Mouse (Mus musculus): ENCODE measurements around the gene Ly75. TPM values are rescaled to one million over a fixed set of nuclear protein-coding genes. Genes with fewer than 3 reads are reported as not detected.
A peak's percentile ranks its signal among the peaks of the same experiment; 100 is the strongest.

The Ly75 gene
- 10 to 100 TPM; 13.9 to 15.7 TPM for polyA plus RNA-seq (2017; shearing (Covaris generic))

DNA sequence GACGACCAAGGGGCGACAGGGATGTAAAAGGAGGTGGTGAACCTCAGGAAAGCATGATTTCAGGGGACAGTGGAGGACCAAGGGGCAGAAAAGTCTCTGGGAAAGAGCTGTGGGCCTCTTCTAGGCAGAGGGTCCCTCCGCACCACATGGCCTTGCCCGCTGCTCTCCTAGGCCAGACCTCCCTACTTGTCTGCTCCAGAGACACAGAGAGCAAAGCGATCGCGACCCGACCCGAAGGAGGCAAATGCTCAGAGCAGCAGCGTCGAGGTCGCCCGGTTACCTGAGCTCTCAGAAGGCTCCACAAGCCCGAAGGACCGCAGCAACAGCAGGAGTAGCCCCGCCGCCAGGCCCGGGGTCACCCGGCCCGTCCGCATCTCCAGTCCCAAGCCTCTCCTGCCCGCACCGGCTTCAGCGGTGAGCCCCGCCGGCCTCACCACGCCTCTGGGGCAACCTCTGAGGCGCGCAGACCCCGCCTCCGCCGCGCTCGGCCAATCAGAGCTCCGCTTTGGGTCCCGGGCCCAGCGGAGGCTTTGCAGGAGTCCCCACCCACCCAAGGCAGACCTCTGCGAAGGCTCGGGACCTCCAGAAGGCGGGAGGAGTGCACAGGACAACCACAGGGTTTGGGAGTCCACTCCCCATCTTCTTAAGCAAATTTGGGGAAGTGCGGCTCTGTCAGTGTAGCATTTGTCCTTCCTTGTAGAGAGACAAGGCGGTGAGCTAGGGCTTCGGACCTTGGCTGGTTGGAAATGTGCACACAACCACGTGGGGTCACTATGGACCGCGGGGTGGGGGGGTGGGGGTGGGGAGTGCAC is at the start of gene Ly75:
TSS of gene Ly75 (minus strand) at position 446 of the 812 bp plus-strand sequence.
- peak; percentile 82 for ATAC-seq

DNA sequence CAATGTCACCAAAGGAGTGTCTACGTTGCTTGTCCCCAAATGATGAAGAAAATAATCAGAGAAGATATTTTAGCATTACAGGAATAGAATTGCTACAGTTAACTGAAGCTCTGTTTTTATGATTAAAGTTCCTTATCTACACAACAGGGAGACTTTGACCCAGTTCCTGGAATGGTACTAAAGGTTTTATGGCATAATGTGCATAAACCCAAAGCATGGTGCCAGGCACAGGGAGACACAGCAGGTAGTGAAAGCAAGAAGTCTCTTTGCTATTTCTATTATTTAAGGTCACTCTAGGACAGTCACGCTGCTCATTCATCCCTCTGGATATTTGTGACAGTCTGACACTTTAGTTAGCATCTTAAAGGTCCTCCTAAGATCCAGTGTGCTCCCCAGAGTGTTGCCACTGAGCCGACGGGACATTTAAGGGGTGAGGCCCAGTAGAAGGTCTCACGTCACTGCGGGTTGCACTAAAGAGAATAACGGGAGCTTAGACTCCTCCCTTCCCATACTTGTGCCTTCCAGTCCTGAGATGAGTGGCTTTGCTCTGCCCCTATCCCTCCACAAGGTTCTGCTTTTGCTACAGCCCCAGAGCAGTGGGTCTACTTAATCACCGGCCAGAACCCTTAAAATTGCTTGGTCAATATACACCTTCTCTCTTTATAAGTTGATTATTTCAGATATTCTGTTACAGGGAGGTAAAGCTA is 47.4 kb upstream of the Ly75 start:
- ATAC-seq = no peak

DNA sequence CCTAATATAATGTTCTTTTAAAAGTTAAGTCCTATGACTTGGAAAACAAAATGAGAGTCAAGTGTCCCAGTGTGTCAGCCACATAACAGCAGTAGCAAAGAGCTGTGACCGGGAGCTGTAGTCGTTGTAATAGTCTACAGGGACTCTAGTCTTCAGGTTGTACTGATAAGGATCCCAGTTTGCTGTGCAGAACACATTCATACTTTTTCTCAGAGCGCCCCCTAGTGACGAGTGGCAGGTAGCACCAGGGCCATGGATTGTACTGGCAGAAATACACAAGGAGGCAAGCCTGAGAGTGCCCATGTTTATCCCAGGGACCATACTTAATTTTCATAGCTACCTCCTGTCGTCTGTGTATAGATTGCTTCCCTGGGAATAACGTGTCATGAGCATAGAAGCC is 35.0 kb upstream of the Ly75 start:
- peak; percentile 80 for ATAC-seq

DNA sequence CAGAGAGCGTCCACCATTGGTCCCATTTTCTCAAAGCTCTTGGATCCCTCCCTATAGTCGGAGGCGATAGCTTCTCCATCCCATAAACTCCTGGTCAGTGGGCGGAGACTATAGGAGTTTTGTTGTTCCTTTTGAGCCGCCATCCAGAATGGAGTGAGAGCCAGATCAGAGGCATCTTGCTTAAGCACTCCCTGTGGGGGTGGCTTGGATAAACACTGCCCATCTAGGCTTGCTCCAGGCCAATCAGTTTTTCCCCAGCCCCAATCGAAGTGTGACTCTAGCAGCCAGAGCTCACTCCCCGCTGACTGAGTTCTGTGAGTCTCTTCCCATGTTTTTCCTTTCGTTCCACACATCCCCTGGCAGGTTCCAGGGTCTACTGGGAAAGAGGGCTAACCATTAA is 31.2 kb upstream of the Ly75 start:
- no peak for ATAC-seq

DNA sequence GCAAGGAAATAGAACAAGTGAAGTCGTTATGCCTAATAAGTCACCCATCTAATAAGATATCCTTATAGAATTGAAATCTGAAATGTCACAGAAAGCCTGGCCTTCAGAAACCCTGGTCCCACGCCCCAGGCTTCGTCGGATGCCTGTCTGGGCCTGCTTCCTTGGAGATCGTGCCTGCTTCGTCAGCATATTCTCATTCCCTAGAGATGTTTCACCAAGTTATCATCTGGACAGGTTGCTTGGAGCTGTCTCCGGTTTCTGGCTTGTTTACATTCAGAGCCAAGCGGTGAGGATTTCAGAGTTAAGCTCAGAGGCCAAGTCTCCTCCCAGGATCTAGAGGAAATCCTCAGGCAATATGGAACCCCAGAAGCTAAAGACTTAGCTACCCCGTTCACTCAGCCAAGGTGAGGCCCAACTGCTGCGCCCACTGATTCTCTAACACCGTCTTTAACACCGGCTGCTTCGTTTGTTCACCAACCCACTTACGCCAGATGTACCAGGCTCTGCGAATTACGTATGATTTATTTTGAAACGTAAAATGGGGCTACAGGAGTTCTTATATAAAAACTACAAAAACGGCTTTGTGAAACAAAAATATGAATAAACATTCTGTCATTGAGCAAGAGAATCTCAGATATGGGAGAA is 30.0 kb upstream of the Ly75 start:
- no peak for ATAC-seq

DNA sequence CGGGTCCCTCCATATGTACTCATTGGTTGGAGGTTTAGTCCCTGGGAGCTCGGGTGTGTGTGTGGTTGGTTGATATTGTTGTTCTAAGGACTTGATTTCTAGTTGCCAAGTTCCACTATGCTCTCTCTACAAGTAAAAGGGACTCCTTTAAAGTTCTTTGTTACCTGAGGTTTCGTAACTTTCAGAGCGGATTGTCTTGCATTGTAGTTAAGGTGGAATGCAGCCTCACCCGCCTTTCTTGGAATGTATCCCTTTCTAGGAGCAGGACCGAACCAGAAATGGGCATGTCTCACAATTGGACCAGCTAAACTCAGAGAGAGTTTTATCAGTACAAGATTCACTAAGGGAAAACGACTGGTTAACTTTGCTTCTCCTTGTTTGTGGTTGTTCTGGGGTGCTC is 28.1 kb upstream of the Ly75 start:
- ATAC-seq = no peak

DNA sequence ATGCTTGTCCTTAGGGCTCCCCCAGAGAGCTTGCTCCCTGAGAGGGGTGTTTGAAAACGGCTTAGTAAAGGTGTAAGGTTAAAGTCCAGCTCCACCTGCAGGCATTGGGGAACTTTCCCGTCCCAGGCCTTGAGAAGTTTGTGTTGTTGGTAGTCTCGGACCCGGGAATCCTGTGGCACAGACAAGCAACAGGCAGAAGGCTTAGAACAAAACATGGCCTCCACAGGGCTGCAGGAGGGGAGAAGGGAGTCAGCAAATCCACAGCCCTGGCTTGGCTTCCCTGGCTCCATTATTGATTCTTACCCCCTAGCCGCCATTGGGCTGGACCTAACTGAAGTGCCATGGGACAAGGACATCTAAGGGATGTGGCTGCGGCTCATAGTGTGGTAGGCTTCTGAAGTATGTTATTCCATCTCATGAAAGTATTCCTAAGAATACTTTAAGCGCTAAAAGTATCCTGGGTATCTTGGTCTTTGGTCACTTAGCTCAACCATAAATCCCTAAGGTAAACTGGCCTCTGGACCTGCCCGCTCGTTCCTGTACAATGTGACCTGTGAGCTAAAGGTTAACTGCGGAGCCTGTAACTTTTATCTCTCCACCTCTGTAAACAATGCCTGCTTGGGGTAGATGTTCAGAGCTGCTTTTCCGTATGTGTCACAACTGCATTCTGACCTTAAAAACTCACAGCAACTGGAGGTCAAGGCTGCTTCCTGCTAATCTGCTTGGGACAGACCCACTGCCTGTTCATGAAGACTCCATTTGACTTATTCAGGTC is 27.1 kb upstream of the Ly75 start:
- no peak for ATAC-seq

DNA sequence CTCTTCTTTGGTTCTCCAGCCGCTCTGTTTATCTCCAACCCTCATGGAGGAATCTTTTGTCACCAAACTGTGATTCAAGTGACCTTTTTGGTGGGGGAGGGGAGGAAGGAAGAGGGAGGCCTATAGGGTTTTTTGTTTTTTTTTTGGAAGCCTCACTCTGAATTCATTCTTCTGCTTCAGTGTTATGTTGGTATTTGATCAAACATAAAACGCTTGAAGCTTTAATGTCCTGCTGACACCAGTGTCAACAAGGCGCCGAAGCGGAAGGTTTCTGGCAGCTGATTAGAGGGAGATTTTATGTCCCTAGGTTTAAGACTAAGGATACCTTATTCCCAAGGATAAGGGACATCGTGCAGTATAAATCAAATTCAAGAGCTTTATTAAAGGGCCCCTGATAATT is 26.1 kb upstream of the Ly75 start:
- no peak for ATAC-seq

DNA sequence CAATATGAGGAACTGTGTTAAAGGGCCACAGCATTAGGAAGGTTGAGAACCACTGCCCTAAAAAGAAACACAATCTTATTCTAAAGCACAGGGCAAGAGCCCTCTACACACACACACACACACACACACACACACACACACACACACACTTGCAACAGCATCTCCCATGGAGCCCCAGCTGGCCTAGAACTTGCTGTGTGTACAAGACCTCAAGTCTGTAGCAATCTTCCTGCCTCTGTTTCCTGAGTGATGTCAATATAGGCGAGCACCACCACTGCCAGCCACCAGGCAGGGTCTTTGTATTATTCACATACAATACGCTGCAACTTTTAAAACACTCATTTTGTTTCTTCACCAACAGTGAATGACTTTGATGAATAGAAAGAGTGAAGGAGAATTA is 24.3 kb upstream of the Ly75 start:
- ATAC-seq = no peak

DNA sequence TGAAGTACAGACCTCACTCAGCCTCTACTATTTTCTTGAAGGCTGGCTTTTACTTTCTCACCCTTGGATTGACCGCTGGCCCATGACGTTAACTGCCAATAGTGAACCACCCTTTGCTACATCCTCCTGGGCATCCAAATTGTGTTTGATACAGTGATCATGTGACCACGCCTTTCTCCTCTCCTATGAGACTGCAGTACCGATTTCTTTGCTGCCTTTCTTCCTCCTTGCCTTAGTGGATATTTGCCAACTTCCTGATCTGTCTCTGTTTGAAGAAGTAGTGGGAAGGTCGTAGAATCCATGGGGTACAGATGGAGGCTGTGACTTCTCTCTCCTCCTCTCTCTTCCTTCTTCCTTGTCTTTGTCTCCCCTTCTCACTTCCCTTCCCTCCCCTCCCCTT is 22.3 kb upstream of the Ly75 start:
- ATAC-seq = no peak

DNA sequence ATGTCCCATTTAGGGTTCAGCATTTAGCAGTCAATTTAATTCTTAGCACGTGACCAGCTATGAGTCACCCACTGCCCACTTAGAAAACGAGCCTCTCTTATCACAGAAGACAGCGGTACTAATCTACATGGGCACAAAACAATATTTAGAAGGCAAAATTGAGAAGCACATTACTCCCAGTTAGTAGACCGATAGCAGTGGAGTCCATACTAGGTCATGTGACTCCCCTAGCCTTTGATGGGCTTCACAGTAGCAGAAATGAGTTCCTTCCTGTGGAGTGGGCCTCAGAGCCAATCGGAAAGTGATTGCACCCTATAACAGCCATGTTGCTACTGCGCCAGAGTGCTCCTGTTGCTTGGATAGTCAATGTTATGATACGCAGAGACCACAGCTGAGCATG is 21.7 kb upstream of the Ly75 start:
- no peak for ATAC-seq

DNA sequence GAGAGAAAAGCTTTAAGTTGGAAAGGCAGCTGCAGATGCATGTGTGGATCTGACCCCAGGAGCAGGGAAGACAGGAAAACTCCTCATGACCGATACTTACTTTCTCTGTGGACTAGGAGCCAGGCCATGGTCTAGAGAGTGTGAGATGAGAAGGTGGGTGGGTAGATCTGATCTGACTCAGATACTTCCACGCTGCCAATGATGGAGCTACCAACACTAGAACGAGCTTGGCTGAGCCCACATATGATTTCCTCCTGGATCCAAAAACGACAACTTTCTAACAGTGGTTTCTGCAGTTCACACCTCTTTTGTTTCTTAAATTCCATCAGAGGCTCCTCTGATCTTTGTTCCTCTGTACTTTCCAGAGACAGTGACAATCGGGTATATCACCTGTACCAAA is 18.6 kb upstream of the Ly75 start:
- ATAC-seq = no peak

DNA sequence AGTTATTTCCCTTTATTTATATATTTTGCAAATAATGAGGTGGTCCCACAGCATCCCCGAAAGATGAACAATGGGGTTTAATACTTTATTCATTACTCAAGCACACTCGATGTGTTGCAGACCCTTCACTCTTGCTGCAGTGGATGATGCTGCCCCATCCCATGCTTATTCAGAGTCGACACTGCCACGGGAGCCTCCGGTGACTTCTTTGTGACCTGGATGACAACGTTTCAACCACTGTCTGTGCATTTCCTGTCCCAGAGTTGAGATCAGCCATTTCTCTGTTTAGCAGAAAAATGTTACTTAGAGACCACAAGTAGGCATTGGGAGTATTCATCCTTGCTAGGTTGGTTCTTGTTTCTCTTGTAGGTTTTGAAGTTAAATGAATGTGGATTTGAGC is 10.7 kb upstream of the Ly75 start:
- ATAC-seq = no peak

DNA sequence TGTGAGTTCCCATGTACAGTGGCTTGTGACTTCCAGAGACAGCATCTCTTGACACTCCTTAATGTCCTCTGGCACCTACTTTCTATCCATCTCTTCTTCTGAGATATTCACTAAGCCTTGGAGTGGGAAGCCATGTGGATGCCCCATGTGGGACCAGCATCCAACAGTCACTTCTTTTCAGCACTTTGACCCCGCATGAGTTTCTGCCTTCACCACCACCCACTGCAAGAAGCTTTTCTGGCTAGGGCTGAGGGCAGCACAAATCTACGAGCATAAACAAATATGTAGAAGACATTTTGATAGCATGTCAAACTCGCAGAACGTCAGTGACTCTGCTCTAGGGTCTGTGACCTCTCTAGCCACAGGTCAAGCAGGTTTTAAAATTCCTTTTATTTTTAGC is 9.2 kb upstream of the Ly75 start:
- ATAC-seq = no peak

DNA sequence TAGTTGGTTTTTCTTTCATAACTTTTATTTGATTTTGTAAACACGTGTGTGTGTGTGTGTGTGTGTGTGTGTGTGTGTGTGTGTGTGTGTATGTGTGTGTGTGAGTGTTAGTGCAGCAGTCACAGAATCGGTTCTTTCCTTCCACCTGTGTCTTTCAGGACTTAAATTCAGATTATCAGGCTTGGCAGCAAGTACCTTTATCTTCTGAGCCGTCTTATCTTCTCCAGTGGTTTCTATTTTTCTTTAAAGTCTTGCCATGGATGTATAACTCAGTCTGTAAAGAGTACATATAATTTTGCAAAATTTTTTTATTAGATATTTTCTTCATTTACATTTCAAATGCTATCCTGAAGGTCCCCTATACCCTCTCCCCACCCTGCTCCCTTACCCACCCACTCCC is 4.3 kb upstream of the Ly75 start:
- no peak for ATAC-seq

DNA sequence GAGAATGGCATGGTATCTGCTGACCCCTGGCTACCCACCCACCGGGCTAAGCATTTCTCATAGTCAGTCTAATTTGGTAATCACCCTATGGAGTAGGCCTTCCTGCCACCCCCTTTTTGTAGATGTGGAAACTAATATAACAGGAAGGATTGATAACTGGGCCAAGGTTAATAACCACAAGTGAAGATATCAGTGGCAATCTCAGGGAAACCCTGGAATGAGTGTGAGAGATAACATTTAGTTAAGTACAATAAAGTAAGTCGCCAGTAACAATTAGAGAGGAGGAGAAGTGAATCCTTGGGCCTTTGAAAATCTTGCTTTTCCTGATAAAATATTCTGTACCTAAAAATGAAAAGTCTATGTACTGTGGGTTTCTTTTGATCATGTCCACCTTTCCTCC is 3.7 kb upstream of the Ly75 start:
- no peak for ATAC-seq

DNA sequence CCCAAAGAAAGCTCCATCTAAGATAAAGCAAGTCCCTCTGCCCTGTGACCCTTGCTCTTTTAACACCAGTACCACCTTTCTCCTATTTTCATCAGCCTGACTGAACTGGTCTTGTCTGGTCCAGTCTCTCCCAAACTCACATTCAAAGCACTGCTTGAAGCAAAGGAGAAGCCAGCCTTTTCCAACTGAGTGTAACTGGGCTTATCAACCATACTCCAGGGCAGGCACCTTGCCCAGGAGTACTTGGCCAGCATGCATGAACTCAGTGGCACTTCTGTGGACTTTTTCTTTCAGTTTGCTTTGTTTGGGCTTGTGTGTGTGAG is 1.6 kb upstream of the Ly75 start:
- ATAC-seq = no peak

DNA sequence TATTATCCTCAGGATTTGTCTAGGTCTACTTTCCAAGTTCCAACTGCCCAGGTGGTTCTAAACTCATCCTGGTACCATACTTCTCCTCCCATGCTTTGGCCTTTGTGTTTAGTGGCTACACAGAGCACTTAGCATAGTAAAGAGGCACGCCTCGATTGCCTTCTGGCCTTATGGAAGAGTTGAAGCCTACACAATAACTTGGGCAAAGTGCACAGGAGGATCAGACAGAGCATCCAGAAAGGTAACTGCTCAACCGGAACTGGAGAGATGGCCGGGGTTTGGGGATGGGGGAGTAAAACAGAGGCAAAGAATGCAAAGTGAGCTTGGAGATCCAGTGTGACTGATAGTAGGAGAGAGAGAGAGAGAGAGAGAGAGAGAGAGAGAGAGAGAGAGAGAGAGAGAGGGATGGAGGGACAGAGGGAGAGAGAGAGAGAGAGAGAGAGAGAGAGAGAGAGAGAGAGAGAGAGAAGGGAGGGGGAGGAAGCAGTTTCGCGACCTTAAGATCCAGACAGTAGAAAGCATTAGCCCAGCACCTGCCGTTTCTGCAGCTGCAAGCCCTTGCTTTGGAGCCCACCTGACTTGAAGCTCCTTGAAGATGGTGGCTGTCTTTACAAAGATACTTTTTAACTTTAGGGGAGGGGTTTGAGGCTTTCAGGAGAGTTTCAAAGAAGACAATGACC is 1.1 kb upstream of the Ly75 start:
- ATAC-seq = no peak

DNA sequence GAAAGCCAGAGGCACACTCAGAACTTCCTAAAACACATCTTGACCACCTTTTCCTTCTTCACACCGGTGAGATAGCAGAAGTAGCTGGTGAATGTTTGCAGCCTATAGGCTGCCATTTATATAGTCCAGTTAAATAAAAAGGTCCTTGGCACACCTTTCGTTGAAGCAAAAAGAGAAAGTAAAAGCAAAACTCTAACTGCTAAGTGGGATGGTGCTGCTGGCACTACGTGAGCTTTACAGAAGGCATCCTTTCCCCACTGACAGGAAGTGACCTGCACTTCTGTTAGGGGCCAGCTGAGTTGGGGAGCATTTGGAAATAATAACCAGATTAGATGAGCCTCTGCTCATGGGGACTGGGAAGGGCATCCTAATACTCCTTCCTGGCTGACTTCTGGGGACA is 757 bp downstream of the Ly75 start:
- ATAC-seq = peak; percentile 86

DNA sequence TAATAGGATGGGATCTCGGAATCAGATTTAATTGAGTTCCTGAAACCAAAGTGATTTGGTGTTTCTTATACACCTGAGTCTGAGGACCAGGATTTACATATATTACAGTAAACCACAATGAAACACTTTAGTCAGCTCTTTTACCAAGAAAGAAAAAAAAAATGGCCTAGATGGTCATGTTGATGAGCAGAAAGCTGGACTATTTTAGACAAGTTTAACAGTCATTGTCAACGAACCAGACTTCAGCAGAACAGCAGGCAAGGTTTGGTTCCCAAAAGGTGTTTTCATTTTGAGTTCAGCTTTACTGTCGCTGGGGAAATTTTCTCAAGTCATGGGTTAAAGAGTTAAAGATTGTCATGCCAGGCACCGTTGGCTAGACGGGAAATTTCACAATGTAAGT is 5.8 kb downstream of the Ly75 start:
- ATAC-seq = no peak

DNA sequence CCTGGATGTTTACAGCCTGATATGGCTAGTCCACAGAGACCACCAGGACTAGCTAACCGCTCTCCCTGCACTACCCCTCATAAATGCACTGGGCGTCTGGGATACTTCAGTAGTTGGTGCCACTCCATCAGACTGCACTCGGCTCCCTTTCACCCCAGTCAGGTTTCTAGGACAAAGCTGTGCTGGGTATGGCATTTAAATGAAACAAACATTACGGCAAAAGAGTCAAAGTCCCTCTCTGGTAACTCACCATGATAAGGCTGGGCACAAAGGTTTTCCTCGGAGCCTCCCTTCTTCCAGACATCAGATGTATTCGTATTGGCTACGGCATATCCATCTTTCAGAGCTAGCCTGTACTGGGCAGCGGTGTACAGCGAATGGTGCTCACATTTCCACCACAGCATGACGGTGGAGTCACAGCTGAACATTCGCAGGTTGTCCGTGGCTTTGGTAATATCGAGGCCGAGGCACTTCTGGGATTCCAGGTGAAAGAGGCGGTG is 7.4 kb downstream of the Ly75 start:
- no peak for ATAC-seq

DNA sequence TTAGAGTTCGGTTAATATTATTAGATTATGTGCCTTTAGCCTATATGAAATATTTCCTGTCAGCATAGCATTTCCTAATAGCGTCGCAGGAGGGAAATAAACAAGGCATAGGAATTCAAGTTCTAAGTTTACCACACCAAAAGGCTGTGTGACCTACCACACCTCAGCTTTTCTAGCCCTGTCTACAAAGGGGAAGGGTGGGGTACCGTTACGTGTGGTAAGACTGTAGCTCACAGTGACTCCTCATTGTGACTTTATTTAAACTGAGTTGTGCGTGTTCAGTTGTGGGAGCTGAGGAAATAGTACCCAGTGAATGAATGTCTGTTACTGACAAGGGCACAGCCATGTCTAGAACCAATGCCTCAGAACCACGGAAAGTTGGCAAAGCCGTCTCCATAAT is 8.0 kb downstream of the Ly75 start:
- ATAC-seq = no peak

DNA sequence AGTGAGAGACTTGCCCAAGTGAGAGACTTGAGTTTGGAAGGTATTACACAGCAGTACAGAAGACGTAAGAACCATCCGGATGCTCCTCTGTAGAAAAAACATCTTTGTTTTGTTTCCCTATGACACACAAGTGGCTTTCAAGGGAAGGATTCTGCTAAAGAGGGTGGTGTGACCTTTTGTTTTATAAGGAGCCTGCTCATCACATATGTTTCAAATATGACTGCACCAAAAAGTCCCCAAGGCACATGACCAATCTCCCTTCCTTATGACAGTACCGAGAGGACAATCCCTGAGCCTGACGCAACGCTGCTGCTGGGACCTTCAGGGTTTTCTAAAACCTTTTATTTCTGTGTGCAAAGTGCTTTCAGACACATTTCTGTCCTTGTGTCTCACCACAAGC is 12.9 kb downstream of the Ly75 start:
- ATAC-seq = peak; percentile 69

Data from activated CD4-positive, CD25-positive, alpha-beta regulatory T cell, adult 4 months (primary cell).